Mouse (Mus musculus) thymus, postnatal 14 days (tissue): Measurements from ENCODE around the gene Poglut1.

Experiments
- DNase-seq: peaks from one replicate; pipeline ENCODE4 v3.0.0; 2021

The Poglut1 gene

DNA sequence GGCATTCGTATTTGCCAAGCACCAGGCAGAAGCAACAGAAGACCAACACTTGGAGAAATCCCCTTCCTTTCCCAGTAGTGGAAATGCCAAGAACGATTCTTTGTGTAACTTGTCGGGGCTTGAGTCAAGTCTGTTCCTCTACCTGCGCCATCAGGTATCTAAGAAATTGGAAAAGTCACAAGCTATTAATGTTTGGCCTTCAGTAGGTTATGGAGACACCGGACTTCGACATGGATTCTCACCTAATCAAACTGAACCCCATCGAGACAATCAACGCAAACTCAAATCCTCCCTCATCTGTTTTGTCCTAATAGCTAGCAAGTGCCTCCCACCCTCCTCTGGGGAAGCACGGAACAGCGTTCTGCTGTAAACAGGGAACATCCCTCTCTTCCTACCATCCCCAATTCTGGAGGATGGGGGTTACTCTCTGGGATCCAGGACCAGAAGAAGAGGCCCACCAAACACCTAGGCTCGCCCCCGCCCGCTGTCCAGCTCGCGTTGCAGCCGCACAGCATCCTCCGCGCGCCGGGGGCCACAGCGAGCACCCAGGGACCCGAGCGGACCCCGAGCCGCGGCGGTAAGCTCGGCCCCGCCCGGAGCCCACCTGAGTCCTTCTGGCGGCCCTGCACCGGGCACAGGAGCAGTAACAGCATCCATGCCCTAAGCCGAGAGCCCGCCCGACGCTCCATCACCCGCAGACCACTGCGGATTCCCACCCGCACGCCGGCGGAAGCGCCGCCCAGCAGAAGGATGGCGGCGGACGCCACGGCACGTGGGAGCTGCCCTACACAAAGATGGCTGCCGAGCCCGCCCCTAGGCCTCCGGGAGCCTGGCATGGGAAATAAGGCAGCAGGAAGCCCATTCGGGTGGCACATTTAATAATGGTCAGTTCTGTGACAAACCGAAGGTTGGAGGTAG is at the start of gene Poglut1:
Poglut1 (minus strand) TSS at position 780 of the 918 bp plus-strand sequence.
- DNase-seq: peak; percentile 79

DNA sequence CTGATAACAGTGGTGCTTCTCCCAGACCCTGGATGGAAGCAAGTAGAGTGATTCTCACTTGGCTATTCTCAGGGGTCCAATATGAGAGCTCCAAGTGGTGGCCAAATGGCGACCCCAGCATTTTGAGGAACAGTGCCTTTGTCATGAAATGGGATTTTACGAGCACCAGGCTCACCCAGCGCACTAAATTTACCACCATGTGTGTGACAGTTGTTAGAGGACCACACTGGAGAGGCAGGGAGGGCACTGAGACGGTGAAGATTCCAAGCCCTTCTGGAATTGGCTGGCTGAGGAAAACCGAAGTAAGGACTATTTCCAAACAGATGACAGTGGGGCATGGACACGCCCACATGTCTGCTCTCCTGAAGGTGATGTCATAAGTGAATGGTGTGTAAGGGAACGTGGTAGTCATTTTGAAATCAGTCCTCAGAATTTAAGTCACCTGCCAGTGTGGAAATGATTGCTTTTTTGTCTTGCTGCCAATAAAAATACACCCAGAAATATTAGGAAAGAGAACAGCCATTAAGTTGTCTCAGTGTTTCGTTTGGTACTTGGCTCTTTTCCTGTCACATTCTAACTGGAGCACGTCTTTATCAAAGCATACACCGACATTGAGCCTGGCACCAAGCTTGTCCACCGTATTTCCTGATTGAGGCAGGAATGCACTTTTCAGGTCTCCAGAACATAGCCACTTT is 49.1 kb upstream of the Poglut1 start:
- DNase-seq: no peak

DNA sequence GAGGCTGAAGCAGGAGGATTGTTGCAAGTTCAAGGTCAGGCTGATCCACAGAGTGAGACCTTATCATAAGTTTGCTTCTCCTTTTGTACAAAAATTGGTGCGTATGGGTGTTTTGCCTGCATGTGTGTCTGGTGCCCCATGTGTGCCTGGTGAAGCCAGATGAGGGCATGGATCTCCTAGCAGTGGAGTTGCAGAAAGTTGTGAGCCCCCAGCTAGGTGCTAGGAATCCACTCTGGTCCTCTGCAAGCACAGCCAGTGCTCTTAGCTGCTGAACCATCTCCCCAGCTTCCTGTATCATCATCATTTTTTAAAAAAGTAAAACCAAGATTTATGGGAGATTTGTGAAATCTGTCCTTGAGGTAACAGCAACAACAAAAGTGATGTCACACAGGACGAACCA is 46.6 kb upstream of the Poglut1 start:
- DNase-seq: no peak

DNA sequence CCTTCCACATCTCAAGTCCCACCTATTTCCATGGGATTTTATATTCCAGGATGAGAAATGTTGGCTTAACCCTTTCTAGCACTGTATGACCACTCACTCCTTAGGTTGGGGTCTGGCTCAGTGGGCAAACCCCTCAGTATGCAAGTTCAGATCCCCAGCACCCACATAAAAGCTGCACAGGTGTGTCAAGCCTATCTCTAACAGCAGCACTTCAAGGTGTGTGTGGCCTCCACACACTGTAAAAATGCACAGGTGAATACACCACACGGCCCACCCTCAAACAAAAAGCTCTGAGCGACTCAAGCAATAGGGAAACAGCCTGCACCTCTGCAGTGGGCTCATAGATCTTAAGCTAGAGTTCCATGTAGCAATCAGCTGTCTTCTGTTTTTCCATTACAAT is 46.0 kb upstream of the Poglut1 start:
- no peak for DNase-seq

DNA sequence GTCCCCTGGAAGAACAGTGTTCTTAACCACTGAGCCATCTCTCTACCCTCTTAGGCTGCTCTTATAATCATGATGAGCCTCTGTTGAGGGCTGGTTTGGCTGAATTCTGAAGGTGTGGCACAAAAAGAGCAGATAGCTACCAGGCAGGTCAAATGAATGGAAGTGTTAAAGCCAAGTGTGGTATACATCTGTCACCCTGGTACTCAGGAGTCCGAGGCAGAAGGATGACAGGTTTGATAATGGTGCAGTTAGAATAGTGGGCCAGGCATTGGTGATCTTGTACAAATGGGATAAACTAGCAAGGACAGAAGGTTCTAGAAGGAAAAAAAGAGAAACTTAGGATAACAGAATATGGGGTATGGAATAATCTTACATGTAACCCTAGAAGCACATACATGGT is 44.4 kb upstream of the Poglut1 start:
- no peak for DNase-seq

DNA sequence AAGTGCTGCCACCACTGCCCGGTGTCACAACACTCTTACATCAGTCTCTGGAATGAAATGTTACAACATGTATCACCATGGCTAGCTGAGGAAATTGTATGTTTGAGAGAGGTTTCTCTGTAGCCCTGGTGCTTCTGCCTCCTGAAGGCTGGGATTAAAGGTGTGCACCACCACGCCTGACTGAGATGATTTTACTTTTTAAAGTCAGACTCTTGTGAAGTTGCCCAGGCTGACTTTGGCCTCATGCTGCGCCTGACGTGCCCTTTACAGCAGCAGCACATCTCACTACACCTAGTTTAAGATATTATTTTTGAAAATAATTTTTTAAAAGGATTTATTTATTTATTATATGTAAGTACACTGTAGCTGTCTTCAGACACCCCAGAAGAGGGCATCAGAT is 42.9 kb upstream of the Poglut1 start:
- DNase-seq: no peak

DNA sequence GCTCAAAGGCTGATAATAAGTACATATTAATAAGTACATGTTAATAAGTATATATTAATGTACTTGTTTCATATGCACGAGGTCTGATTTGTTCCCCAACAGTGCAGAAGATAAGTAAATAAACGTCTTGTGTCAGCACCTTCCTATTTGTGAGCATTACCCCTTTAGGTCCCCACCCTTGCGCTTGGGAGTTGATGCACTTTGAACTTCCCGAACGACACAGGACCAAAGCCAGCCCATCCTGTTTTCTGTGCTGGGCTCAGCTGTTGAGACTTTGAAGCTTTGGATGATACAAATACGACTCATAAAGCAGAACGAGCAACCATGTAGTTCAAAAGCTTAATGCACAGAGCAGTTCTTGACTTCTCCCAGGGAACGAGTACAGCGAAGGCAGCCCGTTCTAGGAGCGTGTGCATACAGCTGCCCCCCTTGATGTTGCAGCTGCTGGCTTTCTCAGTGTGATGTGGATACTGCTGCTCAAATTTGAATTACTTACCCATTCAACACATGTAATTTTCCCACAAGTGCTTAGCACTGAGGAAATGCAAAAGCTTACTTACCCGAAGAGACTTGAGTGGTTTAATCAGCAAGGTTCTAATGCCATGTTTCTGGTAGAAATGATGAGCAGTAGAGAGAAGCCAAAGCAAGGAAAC is 42.1 kb upstream of the Poglut1 start:
- no peak for DNase-seq

DNA sequence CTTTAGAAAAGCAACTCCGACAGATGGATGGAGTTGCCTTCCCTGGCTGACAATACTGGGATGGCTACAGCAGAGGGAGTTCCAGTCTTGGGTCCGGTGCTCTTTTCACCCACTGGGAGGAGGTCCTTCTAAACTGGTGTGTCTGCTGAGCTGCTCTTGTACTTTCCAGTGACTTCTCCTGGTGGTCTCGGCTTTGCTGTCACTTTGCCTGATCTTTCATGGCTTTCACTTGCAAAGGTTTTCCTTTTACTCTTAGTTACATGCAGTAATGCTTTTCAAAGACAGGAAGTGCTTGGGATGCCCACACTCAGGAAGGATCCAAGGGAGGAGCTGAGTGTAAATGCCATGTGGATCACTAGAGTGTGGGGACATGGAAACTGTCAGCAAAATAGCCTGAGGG is 41.4 kb upstream of the Poglut1 start:
- no peak for DNase-seq

DNA sequence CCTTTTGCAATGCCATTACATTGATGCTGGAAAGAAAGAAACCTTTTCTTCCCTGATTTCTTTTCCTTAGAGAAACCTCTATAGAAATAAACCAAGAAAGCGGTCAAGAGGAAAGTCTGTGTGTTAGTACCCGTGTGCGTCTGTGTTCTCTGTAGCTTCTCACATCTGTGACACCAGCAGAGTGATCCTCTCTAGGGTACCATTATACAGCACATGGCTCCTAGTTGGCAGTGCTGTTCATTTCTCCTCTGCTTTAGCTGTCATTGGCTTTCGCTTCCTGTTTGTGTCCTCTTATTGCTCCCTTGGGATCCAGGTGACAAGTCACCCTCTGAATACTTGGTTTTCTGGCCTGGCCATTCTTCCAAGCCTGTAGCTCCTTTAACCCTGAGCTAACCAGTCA is 37.5 kb upstream of the Poglut1 start:
- no peak for DNase-seq

DNA sequence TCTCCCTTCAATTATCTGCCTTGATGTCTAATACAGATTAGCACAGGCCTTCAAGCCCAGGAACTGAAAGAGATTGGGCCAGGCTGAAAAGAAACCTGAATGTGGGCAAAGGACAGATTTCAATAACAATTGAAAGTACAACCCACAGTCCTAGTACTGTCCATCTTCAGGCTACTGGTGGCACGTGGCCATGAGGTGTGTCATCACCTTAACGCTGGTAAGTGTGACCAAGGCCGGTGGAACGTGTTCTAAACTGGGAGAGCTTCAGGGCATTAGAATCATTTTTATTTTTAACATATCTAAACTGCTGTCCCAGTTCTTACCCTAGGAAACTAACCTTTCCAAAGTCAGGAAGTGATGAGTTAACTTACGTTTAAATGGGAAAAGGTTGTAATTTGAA is 37.1 kb upstream of the Poglut1 start:
- no peak for DNase-seq

DNA sequence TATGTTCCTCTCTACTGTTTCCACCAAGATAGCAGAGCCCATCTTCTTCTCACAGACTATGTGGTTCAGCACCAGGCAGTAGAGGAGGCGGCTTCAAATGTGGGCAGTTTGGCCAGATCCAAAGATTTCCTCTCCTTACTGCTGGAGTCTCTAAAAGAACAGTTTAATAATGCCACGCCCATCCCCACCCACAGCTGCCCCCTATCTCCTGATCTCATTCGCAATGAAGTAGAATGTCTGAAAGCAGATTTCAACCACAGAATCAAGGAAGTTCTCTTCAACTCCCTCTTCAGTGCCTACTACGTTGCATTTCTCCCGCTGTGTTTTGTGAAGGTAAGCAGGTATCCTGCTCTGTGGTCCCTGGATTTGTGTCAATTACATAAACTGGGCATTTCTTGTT is 35.1 kb upstream of the Poglut1 start:
- peak; percentile 40 for DNase-seq

DNA sequence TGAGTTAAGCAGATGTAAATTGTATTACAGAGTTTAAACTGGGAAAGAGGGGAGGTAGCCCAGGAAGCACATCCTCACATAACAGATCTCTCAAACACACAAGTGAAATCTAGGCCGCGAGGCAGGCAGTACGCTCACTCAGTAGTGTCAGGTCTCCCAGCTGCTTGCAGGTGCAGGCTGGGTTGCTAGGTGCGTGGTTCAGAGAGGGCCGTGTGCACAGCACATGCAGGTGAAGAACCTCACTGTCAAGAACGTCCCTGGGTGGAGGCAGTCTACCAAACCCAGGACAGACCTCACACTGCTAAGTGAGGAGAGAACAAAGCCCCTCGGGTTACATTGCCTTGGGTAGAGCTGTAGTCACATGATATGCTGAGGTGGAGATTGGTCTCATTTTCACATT is 34.7 kb upstream of the Poglut1 start:
- DNase-seq: peak; percentile 73

DNA sequence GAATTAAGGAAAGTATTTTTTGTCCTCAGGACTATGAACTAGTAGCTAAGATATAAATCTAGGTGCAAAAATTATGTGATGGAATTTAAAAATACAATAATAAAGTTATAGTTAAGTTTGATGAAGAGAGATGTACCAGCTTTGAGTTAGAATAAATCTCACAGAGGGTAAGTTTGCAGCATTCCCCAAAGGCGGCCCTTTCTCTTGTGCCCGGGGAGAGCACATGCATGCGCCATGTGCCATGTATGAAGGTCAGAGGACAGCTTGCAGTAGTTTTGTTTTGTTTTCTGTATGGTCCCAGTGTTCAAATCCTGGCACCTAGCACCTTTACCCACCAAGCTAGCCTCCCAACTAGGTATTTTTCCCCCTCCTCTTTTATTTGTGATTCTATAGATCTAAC is 21.4 kb upstream of the Poglut1 start:
- no peak for DNase-seq

DNA sequence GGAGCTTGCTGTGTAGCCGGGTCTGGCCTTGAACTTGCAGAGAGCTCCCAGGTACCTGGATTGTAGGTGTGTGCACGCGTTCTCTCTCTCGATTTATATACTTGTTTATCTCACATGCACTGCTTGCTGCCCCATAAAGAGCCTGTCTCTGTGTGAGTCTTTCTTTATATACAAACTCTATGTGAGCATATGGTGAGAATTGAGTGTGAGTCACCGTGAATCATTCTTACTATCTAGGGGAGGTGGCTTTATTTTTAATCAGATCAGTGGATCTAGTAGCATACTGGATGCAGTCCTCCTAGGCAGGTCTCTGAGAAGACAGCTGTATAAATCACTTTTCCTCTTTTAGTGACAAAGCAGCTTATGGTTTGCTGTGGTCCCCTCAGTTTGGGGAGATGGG is 18.1 kb upstream of the Poglut1 start:
- DNase-seq: no peak

DNA sequence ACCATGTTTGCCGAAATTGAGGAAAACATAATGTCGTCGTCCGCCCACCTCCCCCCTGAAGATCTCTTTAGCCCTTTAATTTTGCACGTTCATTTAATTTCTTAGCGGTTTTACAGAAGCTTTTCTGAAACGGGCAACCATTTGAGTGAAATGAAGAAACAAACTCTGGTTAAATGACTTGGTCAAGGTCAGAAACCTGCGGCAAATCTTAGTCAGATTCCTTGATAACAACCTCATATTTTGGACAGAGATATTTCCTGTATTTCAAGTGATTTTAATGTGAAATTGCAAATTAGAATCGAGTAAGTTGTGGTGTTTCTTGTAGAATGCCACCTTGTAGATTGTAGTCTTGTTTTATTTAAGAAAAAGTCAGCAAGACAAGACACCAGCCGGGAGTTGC is 13.5 kb upstream of the Poglut1 start:
- DNase-seq: no peak

DNA sequence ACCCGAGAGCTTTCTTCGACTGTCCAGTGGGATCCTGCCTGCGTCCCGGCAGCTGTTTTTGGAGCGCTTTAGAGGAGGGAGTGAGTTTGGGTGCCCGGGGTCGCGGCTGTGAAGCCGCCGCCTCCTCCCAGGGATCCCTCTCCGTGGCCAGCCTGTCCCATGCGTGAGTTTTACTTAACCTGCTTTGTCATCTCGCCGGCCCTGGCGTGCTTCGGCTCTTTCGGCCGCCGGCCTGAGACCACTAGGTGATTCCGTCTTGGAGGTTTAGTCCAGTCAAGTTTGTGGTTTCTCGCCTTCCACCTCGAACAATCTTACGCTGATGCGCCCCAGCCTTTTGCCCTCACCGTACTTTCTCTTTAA is 12.9 kb upstream of the Poglut1 start:
- no peak for DNase-seq

DNA sequence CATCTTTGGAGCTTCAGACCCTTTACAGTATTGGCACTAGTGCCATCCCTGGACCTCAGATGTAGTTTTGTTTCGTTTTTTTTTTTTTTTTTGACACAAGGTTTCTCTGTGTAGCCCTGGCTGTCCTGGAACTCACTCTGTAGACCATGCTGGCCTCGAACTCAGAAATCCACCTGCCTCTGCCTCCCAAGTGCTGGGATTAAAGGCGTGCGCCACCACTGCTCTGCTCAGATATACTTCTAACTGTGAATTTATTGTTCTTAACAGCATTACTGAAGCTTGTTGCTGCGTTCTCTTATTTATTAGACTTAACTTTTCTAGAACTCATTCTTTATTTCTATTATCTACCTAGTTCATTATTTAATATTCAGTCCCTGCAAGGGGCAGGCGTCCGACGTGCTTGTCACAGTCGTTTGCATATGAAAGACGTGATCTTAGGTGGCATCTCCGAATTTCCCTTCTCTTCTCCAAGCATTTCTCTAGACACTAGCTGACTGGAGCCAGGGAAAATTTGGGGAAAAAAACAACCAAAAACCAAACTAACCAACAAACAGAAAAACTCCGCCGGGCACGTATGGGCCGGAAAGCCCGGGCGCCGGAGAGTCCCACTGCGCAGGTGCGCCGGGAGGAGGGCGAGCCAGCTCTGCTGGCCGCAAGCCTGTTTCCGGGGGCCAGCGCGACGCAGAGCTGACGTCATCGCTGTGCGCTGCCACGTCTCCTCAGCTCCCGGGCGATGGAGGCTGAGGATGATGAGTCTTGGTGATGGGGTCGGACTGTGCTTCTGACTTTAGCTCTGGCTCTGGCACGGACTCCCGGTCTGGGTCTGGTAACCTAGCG is 12.3 kb upstream of the Poglut1 start:
- peak; percentile 96 for DNase-seq

DNA sequence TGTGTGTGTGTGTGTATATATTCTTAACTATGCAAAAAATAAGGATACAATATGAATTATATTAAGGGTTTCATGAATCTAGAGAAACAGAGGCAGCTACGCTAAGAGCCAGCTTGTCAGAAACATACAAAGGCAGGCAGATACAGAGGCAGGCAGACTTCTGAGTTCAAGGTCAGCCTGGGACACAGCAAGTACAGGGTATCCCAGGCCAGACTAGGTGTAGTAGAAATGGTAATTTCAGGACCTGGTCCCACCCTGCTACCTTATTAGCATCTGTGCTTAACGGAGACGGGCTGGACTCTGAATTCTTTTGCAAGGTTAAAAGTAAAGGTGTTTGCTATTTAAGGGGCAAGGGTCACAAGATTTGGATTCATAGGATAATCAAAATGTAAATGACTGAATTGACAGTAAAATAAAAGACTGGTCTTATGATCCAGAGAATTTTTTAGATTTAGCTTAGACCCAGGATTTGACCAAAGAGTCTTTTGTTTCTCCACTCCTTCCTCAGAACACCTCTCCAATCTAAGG is 8.2 kb upstream of the Poglut1 start, which contains the start of gene Tmem39a:
Tmem39a (plus strand) TSS at position 478 of the 528 bp plus-strand sequence.
- no peak for DNase-seq

DNA sequence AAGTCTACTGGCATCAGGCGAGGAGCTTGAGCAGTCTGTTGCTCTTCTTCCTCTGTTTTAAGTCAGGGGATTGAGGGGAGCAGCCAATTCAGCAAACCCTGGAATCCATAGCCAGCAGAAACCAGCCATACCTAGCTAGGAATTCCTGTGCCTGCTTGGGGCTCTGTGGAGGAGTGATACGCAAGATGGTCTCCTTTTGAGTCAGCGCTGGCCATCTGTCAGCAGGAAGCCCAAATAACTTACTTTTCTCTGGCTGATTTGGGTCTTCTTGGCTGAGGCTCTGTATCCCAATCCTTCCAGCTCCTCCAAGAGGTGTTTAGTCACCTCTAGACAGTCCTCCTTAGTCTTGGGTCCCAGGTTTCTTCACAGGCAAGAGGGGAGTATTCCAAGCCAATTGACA is 5.9 kb upstream of the Poglut1 start:
- no peak for DNase-seq

DNA sequence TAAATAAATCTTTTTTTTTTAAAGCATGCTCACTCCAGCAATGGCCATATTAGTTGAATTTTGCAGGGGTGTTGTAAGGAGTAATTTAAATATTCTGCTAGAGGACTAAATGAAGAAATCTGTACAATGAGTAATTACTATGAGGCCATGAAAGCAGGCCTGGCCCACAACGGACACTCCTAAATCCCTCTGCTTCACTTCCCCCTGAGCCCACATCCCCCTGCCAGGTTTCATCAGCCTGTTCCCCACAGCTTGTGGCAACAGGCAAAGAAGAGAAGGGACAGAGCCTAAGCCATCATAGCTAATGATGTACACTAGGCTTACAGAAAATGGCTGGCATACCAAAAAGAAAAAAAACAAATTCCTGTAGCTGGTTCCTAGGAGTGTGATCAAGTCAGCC is 2.1 kb downstream of the Poglut1 start:
- DNase-seq: no peak

DNA sequence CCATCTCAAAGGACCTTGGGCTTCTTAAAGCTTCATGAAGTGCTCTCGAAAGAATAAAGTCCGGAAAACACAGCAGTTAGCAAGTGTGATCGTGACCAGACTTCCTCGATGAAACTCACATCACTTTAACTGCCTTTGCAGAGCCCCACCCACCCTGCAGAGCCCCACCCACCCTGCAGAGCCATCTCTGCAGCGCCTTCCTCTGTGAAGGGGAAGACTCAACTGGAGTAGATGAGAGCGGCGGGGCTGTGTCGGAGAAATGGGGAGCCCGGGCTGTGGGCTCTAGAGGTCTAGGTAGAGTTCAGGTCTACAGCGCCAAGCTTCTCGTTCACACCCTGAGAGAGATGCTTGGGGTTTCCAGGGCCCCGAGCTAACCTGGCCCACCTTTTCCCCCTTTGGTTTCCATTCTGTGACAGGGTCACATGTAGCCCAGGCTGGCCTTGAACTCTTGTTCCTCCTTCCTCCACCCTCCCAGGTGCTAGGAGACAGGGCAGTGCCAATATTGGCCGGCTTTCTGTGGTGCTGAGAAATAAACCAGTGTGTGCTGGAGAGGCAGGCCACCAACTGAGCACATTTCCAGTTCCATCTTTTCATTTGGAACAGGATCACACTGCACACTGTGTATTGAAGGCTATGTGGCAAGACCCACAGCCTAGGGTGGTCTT is 11.2 kb downstream of the Poglut1 start:
- no peak for DNase-seq

DNA sequence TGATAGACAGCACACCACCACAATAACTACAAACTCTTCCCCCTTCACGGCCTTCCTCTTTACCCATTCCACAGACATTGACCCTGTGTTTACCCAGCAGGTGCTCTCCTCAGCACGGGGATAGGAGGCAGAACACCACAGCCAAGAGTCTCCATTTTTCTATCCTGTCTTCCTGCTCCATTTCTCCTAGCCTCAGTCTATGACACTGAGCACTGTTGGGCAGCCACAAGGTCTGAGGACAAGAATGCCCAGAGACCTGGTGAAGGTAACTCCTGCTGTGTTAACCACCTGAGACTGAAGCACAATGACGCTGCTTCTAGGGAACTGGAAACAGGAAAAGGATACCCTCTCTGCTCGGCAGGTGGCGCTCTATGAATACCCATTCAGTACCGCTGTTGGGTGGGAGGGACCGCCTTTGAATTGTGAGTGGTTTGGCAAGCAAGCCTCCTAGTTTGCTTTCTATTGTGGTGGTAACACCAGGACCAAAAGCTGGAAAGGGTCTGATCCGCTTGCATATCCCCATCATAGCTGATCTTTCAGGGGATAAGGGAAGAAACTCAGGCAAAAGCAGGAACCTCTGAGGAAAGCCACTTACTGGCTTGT is 13.4 kb downstream of the Poglut1 start:
- DNase-seq: peak; percentile 82
